Mouse (Mus musculus) thymus, adult 2 months (tissue): ENCODE data around the gene Gid4.

Experiments used
- CTCF ChIP-seq: fragments of 200-500 bp; IDR thresholded peaks from 2 replicates; pipeline ENCODE4 v1.5.1; 2012; ENCODE audit warnings: mild to moderate bottlenecking, control low read depth, low read length, moderate library complexity, borderline replicate concordance; ENCODE audit not compliant: control insufficient read depth, poor library complexity, insufficient read depth; ENCODE audit errors: extremely low read depth
- POLR2A ChIP-seq: fragments of 200-500 bp; IDR thresholded peaks from 2 replicates; pipeline ENCODE4 v1.6.1; 2012; ENCODE audit warnings: mild to moderate bottlenecking, low read length, control low read depth, moderate library complexity; ENCODE audit not compliant: control insufficient read depth, poor library complexity, insufficient read depth; ENCODE audit errors: extremely low read depth

GRCm38 (mm10) chr11:60368909-60369308 lies 48.0 kb upstream of the Gid4 start:
- no peak for TF ChIP-seq POLR2A
- no peak for TF ChIP-seq CTCF
